Mouse (Mus musculus) cerebellum, adult (tissue): ENCODE data around the gene Osbp2.
A peak's percentile ranks its signal among the peaks of the same experiment; 100 is the strongest.

ENCODE experiments used
- ATAC-seq: cut with Nextera tagmentation; 2 replicates; pipeline ENCODE4 v1.9.2; 2017; ENCODE audit warnings: mild to moderate bottlenecking, moderate library complexity, mixed read lengths; ENCODE audit not compliant: insufficient number of reproducible peaks, low FRiP score, low TSS enrichment

The Osbp2 gene

DNA sequence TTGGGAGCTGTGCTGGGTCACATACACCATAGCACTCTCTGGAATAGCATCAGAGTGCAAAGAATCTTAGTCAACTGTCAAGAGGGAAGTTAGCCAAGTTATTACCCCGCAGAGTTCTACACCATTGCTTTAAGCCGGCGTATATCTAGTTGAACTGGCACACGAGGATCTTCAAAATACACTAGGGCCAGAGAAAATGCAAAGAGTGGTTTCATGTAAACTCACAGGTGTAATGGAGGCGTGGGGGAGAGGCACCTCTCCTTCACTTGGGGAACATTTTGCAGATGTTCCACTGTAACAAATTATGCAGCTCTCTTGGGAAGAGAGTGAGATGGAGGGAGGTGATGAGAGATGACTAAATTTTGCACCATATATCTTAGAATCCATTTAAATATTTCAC lies 95.9 kb downstream of the Osbp2 start:
- ATAC-seq = no peak

DNA sequence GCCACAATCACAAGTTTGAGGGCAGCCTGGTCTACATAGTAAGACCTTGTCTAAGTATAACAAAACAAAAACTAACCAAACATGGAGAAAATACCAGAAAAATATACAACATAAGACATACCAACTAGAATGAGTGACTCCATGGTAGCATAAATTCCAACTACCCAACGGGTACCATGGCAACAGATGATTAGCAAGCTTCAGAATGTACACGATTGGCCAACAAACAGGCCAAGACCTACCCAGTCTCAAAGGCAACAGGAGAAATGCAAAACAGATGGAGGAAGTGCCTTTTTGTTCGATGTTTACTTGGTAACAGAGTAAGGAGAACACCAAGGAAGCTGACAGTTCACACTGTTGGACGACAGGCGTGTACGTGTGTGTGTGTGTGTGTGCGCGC lies 96.7 kb downstream of the Osbp2 start:
- ATAC-seq = no peak

- no peak for ATAC-seq
Observed at GRCm38 (mm10) chr11:3764352-3764751, 99.4 kb downstream of the Osbp2 start.

DNA sequence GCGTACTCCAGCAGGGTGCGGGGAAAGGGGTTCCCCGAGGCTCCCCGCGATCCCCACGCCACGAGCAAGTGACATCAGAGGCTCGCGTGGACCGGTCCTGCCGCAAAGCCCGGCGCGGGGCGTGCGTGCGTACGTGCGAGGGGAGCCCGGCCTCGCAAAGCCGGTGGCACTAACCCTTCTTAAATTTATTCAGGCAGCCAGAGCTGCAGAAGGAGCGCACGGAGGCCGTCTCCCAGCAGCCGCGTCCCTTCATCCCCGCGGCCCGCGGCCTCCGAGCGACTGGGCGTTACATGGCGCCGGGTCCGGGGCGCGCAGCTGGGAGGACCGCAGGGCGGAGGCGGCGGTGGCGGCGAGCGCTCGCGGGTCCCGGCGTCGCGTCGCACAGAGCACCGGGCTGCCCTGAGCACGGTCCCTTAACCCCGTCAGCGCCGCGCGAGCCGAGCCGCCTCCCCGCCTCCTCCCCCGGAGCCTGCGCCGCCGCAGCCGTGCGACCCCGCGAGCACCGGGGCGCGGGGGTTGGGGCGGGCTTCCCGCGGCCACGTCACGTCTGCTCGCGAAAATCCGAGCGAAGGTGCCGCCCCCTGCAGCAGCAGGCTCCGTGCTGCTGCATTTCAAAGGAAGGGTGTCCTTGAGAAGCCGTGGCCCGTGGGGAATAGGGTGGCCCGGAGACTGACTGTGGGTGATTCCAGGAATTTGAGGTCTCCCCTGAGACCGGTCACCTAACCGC lies 101.8 kb downstream of the Osbp2 start:
- ATAC-seq = peak; percentile 45; the same call in 1 of the 2 replicates

DNA sequence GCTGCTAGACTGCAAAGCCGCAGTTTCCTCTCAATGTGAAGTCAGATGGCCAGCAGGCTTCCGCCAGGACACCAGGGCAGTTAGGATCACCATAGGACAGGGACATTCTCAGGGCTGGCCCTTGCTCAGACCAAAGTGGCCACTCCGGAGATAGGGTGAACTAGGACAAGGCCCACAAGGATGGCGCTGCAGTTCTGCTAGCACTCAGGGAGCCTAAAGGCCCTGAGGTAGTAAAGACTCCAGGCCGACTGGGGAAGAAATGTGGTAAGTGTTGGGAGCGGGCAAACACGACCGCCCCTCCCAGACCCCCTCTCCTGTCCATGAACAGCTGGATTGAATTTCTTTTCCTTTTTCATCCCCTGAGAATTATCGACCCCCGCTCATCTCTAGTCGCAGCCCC lies 102.4 kb downstream of the Osbp2 start:
- no peak for ATAC-seq

DNA sequence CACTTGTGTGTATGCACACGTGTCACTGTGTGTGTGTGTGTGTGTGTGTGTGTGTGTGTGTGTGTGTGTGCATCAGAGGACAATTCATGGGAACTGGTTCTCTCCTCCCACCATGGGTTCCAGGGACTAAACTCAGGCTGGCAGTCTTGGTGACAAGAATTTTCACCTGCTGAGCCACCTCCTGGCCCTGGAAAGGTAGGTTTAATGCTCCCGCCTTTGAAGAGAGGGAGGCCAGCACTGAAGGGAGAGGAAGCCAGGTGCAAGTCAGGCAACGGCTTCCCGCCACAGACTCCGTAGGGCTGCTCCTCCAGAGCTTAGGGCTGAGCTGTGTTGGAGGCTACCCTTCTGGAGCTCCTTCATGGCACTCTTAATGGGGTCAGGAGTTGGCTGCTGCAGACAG lies 104.3 kb downstream of the Osbp2 start:
- no peak for ATAC-seq

DNA sequence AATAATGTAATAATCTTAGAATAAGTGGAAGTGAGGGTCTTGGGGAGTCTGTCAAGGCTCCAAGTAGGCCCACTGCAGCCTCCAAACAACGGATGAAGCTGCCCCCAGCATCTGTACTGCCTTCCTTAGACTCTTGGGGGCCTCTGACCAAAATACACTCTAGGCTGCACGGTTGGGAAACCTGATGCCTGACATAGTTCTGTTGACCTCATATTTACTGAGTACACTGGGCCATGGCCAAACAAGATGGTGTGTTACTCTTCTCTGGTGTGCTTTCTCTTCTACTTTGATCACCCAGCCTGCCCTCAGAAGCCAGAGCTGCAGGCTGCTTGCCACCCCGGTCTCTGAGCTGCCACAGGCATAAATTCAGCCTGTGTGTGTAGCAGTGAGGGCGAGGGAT lies 108.4 kb downstream of the Osbp2 start:
- no peak for ATAC-seq

- ATAC-seq = no peak
Observed at GRCm38 (mm10) chr11:3754685-3755084, 109.0 kb downstream of the Osbp2 start.

- no peak for ATAC-seq
Observed at GRCm38 (mm10) chr11:3753897-3754296, 109.8 kb downstream of the Osbp2 start.

DNA sequence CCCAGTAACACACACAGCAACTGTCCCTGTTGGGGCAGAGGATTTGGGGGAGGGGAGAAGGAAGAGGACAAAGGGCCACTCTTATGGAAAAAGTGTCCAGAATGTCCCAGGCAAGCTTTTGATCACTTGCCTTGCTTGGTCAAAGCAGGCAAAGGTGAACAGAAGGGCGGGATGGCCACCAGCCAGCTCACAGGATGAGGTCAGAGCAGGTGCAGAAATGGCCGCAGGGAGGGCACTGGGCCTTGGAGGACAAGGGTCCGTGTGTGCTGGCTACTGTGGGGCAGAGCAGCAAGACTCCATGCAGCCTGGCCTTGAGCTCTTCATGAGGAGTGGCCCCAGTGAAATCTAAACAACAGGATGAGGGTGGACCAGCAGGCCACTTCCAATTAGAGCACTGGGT lies 110.9 kb downstream of the Osbp2 start:
- ATAC-seq = peak; percentile 81

DNA sequence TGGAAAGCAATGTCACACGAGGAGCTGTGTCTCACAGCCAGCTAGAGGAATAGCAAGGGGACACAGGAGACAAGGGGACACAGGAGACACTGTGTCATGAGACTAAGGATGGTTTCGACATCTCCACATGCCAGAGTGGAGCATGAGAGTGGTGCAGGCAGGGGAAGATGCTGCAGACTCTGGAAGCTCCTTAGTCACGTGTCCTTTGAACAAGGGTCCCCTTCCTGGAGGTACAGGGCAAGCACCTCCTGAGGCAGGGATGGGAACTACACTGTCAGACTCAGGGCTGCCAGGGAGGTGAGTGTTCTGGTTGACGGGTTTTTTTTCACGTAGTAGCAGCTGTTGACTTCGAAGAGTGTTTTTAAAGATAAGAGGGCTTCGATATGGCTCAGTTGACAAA lies 113.9 kb downstream of the Osbp2 start:
- no peak for ATAC-seq

DNA sequence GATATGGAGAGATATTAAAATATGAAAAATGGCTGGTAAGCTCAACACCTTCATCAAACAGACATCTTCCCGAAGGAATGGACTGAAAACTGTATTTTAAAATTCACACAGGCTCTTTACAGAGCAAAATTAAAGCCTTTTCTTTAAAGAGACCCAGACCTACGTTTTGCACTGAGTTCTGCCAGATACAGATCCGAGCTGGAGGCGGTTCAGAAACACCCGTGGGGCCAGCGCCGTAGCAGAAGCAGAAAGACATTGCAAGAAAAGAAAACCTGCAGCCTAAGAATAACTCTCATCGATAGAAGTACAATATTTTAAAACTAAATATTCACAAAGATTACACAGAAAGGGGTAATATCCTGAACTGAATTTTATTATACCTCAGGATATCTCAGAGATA lies 121.3 kb downstream of the Osbp2 start:
- ATAC-seq = no peak

DNA sequence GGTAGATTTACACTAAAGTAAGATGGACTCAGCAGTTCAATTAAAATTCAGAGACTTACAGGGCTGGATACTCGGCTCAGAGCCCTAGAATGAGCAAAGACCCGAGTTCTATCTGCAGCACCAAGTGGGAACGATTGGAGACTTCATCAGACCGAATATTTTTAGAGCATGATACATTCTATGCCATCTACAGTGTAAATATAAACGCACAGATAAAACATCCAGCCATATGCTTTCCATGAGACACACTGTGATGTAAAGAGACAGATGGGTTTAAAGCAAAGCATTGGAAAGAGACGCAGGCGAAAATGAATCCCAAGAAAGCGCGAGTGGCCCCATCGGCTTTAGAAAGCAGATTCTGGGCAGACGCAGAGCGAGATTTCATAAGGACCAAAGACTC lies 122.5 kb downstream of the Osbp2 start:
- ATAC-seq = no peak

GRCm38 (mm10) chr11:3738778-3739177 lies 124.9 kb downstream of the Osbp2 start:
- ATAC-seq = no peak

GRCm38 (mm10) chr11:3735715-3736114 lies 128.0 kb downstream of the Osbp2 start:
- ATAC-seq = no peak

- ATAC-seq = no peak
Observed at GRCm38 (mm10) chr11:3733933-3734636, 129.6 kb downstream of the Osbp2 start.

DNA sequence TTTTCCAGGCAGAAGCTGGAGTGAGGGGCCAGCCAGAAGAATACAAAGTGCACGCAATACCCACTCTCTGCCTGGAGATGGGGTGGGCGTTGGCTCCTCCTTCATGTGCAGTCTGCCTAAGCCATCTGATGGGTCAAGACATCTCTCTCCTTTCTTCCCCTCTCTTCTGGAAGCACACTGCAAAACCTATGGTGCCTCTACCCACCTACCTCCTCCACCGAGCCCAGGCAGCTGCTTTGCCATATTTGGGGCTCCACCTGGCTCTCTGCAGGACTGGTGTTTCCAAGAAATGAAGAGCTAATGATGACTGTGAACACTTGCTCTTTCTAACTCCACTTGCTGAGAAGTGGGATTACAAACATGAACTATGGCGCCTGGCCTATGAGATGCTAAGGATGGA lies 132.2 kb downstream of the Osbp2 start:
- ATAC-seq = no peak

DNA sequence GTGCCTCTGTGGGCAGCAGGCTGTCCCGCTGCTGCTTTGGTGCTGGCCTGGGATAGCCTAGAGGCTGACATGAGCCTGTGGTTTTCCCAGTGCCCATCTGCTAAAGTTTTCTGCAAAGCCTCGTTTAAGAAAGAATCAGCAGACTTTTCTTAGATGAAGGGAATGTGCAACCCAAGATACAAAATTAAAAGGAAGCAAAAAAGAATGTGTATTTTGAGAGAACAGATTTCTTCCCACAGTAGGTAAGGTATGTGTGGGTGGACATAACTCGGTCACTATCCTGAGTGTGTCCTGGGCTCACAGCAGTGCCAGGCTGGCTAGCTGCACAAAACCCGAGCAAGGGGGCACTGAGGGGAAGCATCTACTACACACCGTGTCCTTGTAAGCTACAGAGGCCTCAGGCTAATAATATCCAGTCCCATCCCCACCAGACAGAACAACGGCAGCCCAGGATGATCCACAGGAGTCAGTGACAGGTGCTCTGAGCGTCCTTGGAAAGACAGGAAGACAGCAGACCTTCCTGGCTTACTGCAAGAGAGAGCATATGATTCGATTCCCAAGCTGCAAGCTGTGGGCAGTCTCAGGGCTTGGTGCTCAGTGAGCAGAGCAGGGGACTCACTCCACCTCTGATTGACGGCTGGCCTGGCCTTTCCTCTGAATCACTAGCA lies 136.1 kb downstream of the Osbp2 start:
- ATAC-seq = no peak

GRCm38 (mm10) chr11:3725331-3726054 lies 138.2 kb downstream of the Osbp2 start:
- no peak for ATAC-seq

- ATAC-seq = no peak
Observed at GRCm38 (mm10) chr11:3724726-3725125, 139.0 kb downstream of the Osbp2 start.

DNA sequence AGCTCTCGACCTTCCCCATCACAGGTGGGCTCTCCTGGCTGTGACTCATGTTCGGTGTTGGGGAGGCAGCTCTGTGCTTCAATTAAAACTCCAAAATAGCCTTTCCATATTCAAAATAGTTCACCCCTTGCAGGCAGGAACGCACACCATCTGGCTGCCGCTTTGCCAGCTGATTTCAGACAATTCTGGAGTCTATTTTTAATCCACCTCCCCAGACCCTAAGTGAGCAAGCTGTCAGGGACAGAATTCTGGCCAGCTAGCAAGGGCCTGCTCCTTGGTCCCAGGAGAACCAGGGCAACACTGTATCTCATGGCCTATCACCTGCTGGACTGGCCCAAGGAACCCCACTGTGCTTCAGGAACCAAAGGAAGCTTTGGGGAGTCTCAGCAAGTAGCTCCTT lies 139.8 kb downstream of the Osbp2 start:
- ATAC-seq = peak; percentile 54; the same call in 1 of the 2 replicates
